Mouse (Mus musculus): Measurements from ENCODE around the gene Arhgap21. TPM values are rescaled to one million over a fixed set of nuclear protein-coding genes. Genes with fewer than 3 reads are reported as not detected.

Gene Arhgap21
- 100 to 1,000 TPM; 295 to 351 TPM for total RNA-seq (2021)

DNA sequence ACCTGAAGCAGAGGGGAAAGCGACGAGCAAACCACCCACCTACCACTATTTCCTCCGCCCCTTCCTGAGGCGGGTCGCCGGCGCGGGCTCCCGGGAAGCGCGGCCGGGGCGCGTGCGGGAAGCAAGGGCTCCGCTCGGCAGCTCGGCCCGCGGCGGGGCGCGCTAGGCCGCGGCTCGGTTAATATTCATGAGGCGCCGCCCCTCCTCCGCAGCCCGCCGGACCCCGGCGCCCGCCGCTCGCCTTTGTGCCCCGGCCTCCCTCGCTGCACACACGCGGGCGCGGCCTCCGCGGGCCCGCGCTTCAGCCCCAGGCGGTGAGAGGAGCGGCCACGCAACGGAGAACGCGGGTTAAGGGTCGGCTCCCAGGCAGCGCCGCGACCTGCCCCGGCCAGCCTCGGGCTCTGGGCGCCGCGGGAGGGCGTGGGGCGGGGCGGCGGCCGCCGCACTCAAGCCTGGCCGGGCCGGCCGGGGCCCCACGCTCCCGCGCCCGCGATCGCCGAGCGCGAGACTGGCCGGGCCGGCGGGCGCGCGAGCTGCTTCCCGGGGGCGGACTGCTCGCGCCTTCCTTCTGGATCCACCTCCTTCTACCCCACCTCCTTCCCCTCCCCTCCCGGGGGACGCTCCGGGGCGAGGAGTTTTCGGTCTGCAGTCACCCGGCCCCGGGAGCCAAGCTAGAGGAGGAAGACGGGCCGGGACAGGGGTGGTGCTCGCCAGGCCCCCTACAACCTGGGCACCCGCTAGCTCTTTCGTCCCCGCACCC is at the start of gene Arhgap21:
Arhgap21 (minus strand) TSS at position 441 of the 760 bp plus-strand sequence.
- DNase-seq (ENCODE audit: extremely low spot score in 1 of 2, low spot score in 1 of 2) = peak; percentile 59 to 80

DNA sequence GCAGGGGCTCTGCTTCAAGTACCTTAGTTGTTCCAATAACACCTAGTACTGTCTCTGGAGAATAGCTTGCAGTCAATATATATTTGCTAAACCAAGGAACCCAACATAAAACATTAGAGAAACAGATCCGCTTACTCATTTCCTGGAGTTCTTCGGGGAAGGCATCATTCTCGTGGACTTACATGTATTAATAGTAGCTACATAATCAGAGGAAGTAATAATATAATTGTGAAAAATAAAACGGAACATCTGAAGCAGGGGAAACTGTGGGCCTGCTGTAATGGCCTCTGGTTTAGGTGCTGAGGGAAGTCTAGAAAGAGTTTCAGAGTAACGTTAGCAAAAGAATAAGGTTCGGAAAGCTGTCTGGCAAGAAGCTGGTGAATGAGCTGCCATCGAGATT is 47.9 kb upstream of the Arhgap21 start:
- no peak for DNase-seq (ENCODE audit: extremely low spot score in 1 of 2, low spot score in 1 of 2)

DNA sequence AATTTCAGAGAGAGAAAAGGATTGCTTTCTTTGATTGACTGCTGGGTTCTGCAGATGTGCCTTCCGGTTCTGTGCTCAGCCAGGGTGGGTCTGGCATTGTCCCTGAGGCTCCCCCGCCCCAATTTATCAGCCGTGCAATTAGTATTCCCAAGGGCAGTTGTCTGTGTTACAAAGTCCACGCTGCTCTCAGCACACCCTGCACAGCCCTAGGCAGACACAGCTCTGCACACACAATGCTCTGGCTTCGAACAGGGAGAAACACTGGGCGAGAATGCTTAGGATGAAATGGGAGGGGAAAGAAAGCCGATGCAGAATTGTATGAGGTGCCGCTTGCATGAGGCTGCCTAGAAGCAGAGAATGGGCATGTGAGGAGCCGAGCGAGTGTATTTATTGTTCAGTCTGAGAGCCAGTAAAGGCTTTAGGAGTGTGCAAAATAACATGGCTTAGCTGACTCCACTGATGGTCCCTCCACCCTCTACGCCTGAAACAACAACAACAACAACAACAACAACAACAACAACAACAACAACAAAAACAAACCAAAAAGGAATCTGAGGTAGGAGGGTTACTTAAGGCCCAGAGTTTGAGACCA is 42.2 kb upstream of the Arhgap21 start:
- DNase-seq (ENCODE audit: extremely low spot score in 1 of 2, low spot score in 1 of 2) = no peak

DNA sequence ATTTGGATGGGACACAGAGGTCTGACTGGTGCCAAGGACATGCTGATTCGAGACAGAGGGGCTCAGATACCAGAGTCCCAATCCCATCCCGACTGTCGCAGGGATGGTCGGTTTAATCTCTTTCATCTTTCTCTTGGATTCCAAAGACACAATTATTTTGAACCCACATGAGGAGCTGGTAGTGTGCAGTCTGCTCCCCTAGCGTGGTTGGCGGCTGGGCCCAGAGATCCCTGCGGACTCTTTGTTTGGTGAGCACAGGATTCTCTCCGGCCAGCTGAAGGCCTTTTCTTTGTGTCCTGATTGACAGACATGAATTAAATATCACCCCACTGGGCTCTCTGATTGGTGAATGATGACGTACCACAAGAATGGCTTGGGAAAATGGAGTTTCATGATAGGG is 41.5 kb upstream of the Arhgap21 start:
- DNase-seq (ENCODE audit: extremely low spot score in 1 of 2, low spot score in 1 of 2) = no peak

DNA sequence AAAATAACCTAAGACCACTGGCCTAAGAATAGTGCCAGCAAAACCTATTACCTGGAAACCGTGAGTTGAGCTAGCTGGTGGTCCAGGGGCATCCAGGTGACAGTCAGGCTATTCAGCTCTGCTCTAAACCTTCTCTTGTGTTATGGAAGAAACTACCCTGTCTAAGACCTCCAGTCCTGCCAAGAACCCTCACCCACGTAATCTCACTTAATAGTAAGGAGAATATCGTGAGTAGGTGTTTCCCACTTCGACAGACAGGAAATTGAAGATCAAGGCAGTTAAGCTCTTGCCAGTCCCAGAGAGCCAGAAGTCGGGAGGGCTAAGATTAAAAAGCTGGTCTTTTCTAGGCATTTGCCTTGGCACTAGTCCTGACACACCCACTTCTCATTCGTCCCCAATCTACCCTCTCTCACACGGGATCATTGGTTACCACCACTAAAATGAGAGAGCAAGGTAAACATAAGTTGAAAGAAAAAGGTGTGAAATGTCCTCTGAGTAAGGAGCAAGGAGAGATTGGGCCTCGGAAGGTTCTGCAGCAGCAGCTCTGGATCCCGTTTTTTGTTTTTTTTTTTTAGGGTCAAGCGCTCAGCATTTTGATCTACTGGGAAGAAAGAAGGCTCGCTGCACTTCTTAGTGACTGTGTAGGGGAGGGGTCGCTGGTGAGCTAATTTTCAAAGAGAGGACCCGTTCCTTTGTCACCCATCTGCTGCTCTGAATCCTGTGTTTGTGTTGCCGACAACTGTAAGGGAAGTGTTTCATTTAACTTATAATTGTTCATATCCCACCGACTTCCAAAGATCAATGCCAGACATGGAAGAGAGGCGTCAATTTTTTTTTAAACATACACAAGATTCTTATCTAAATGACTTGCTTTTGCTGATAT is 40.8 kb upstream of the Arhgap21 start:
- no peak for DNase-seq (ENCODE audit: extremely low spot score in 1 of 2, low spot score in 1 of 2)

DNA sequence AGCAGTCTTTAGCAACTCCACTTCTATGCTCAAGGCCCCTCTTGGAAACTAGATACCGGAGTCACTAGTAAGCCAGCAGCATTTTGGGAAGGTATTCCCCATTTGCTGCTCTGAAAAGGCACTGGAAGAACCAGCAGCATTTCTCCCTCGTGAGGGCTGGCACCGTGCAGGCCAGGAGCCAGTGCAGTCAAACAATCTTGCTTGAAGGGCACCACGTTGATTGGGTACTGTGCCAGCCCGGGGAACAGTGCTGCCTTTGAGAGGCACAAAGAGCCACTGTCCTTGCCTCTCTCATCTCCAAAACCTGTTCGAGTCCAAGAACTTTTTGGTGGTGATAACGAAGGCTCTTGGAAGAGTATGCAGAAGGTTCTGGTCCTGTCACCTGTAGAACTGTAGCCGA is 33.9 kb upstream of the Arhgap21 start:
- DNase-seq (ENCODE audit: extremely low spot score in 1 of 2, low spot score in 1 of 2) = peak in 1 of 2 experiments; percentile 44

DNA sequence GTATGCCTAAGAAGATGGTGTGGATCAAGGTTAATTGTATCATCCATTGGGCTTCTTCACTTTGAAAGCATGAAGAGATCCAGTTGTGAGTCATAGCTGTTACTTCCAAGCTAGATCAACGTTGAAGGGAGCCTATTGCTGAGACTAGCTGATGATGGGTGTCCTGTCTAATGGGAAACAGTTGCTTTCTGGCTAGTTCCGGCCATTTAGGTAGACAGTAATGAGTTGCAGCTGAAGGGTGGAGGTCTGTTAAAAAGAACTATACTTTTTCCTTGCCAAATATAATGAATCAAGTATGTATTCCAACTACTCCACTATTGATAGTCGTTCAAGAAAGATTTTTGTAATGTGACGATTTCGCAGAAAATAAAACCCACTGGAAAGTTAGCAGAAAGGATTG is 32.5 kb upstream of the Arhgap21 start:
- DNase-seq (ENCODE audit: extremely low spot score in 1 of 2, low spot score in 1 of 2) = no peak

DNA sequence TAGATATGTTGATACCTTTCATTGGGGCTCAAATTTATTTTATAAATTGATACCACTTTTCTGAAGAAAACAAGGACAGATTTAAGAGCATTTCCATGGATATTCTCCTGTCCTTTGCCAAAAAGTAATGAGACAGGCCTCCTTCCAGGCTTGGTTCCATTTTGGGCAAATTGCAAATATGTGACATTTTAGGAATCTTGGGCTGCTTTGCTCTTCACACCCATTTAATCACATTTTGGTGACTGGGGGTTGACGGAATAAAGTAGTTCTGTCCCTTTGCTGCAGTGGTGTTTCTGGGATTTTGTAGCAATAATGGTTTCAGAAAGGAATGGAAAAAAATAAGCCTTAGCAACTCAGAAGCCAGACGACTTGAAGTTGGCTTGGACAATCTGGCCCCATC is 26.9 kb upstream of the Arhgap21 start:
- no peak for DNase-seq (ENCODE audit: extremely low spot score in 1 of 2, low spot score in 1 of 2)

DNA sequence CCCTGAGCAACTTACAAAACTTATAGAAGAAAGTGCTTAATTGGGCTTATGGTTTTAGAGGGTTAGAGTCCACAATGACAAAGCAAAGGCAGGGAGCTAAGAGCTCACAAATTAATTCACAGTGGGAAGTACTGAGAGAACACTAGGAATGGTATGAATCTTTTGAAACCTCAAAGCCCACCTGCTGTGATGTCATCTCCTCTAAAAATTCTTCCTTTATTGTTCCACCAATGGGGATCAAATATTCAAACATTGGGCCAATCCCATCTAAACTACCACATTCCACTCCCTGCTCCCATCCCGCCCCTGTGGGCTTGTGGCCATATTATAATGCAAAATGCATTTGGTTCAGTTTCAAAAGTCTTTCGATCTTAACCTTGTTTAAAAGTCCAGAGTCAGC is 22.8 kb upstream of the Arhgap21 start:
- no peak for DNase-seq (ENCODE audit: extremely low spot score in 1 of 2, low spot score in 1 of 2)

DNA sequence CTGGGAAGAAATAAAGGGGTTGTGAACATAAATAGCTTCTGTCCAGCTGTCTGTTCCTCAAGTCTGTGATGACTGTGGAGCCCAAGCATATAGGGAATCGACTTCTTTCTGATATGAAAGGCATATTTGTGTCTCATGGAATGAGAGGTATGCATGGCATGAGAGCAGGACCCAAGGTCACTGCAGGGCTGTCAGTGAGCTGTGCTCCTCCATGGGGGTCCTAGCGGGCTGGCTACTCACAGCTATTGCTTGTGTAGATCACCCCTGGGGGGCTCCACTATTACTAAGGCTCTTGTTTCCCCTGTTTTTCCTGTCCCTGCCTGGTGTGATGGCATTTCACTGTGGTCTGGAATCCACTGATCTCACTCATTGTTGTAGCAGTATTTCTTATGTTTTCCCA is 22.2 kb upstream of the Arhgap21 start:
- no peak for DNase-seq (ENCODE audit: extremely low spot score in 1 of 2, low spot score in 1 of 2)

DNA sequence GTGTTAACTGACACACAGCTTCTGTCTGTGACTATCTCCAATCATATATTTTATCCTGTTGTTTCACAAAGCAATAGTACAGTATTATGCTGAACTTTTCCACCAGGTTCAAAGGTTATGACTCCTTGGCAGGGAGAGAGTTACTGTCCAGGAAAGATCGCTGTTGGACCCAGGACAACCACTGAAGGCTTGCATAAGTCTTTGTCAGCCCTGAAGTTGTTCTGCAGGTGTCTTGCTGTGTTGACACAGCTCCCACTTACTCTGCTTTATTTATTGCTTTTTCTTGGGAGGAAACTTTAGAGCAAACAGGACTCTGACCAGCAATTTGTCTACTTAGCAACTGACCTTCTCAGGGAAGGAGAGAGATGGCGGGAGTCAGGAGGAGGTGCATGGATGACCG is 21.4 kb upstream of the Arhgap21 start:
- DNase-seq (ENCODE audit: extremely low spot score in 1 of 2, low spot score in 1 of 2) = no peak

DNA sequence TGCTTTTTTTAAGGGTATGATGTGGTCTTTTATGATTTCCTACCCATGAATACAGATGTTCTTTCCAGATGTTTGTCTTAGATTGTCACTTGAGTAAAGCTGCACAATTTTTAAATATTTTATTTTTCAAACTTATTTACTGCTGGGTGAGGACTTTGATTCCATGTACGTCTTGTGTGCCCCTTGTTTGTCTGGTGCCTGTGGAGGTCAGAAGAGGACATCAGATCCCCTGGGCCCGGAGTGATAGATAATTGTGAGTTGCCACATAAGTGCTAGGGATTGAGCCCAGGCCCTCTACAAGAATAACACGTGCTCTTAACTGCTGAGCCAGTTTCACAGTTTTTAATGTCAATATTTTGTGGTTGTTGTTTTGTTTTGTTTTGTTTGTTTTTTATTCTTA is 19.1 kb upstream of the Arhgap21 start:
- DNase-seq (ENCODE audit: extremely low spot score in 1 of 2, low spot score in 1 of 2) = no peak

DNA sequence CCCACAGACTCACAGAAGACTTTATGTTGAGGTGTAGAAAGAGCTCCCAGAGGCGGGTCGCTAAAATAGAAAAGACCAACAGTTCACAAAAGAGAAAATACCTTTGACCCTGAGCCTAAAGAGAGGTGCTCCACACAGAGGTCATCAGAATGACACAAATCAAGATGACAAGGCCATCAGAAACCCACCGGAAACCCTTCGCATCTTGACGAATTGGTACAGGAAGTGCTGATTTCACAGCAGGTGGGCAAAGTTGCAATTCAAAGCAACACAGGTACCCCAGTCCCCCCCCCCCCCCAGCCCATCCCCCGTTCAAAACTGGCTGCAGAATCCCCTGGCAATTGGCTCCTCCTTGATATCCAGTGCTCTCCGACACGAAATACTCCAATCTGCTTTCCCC is 10.0 kb upstream of the Arhgap21 start:
- DNase-seq (ENCODE audit: extremely low spot score in 1 of 2, low spot score in 1 of 2) = no peak

DNA sequence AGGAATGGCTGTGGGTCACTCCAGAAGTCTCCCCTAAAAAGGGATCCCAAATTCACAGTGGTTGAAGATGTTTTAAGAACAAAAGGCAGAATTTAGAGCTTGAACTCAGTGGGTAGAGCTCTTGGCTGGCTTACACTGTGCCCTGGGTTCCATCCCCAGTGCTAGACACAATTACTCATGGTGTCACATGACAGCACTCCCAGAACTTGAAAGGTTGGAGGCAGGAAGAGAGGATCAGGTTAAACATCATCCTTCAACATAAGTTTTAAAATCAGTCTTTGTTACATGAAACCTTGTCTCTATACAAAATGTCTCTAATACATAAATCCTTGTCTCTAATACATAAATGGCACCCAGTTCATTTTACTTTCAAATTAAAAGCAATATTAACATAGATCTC is 8.4 kb upstream of the Arhgap21 start:
- no peak for DNase-seq (ENCODE audit: extremely low spot score in 1 of 2, low spot score in 1 of 2)

DNA sequence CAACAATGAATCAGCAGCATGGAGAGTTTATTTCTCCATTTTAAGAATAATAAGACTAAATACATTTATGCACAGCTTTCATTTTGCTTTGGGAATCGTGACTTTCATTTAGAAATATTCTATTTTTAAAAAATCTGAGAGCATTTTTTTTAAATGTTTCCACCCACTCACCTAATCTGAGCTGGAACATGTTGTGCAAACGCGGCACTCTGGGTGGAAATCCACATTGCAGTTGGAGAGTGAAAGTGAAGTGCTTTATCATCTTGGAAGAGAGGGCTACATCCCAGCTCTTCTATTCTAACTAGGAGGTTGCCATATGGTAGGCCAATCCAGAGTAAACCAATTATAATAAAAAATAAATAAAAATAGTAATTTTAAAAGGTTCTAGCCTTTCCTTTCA is 4.8 kb upstream of the Arhgap21 start:
- no peak for DNase-seq (ENCODE audit: extremely low spot score in 1 of 2, low spot score in 1 of 2)

DNA sequence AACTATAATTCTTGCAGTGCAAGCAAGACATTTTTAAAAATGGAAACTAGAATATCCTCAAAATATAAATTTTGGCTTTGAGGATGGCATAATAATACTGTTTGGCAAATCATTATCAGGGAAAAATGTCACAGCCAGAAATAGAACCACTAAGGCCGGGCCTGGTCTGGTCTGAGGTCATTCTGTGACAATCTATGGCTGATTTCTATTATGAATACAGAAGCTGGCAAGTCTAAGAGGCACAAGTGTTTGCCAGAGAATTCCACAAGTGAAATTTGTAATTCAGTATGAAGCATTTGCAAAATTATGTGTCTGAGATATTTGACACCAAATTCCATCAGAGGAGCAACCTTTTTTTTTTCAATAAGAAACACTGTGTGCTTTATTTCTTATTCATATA is 3.5 kb upstream of the Arhgap21 start:
- DNase-seq (ENCODE audit: extremely low spot score in 1 of 2, low spot score in 1 of 2) = no peak

DNA sequence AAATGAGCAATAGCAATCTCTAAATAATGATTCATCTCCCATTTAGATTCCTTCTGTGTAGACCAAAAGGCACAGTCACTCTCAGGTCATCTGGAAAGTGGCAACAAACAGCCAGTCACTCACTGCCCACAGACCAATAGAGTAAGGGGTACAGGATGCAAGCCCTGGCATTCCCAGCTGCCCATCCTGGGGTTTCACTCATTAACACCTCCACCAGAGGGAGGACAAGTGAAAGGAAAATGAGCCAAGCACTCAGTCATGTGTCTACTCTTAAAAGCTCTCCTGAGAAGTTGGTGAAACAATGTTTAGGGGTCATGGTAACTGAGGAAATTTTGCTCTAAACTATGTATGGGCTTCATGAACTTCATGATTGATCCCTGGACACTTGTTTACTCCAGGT is 2.9 kb upstream of the Arhgap21 start:
- no peak for DNase-seq (ENCODE audit: extremely low spot score in 1 of 2, low spot score in 1 of 2)

DNA sequence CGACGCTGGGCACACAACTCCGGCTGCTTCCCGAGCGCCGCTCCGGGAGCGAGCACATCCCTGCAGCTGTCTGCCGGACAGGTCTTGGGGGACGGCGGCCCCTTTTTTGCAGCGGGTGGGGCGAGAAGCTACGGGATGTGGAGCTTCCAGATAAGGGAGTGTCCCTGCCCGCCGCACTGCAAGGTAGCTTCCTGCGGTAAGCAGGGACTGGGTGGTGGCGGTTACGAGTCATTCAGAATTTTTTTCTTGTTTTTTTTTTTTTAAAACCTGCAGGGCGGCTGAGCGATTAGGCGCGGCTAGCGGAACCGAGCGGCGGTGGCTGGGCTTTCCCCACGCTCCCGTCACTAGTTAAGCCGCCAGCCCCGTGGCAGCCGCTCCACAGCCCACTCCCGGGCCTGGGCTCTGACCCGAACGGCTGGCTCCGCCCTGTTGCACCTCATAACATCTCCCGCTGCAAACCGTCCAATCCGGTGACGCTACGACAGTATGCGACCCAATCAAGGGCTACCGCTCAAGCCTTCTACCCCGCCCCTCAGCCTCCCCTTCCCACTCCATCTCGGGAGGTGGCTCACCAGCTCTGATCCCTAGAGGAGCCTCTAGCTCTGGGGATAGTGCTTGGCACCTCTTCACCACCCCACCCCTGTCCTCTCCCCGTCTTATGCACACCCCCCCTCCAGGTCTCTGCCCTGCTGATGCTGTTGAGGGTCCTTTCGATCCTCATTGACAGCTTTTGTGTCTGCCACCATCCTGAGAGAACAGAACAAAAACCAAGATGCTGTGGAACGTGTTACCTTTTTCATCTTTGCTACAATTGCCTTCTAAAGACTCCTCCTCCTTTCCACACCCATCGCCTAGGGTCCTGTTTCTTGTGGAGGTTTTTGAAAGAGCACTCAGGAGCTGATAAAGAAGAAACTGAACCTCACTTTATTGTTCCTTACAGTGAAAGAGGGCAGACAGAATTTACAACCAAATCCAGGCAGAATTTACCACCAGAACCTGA is 820 bp upstream of the Arhgap21 start:
- peak; percentile 85 for DNase-seq (ENCODE audit: extremely low spot score in 1 of 2, low spot score in 1 of 2)

DNA sequence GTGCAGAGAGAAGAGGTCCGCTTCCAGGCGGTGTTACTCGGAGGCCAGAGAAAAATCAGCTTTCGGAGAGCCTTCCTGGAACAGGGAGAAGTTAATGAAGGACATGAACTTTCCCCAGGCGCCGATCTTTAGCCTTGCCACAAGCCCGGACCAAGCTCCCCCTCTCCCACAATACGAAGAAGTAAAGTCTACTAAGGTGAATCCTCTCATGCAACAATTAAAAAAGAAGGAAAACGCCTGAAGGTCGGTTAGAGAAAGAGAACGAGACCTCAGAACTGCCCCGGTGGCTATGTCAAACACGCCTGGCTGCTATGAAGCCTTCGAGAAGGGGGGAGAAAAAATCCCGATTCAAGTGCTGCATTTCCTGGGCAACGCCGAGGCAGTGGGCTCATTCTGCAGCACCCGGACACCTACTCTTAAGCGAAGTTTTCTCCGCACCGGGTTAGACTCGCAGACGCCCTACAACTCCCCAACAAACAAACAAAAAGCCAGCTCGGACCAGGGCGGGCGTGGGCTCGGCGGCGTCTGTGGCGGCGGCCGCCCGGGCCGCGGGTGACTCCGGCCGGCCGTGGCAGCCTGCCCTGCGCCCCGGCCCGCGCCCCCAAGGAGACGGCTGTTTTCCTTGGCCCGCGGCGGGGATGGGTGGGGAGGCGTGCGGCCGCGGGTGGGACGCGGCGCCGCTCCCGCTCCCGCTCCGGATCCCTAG is 882 bp downstream of the Arhgap21 start:
- DNase-seq (ENCODE audit: extremely low spot score in 1 of 2, low spot score in 1 of 2) = peak in 1 of 2 experiments; percentile 33

All from layer of hippocampus, postnatal 25 days (tissue).